Mouse (Mus musculus) neural tube, embryonic 15.5 days (tissue): ENCODE data around the gene Tmem170b. TPM values are rescaled to one million over a fixed set of nuclear protein-coding genes. Genes with fewer than 3 reads are reported as not detected.
"Not testable (repeated sequence)": the region's sequence is repeated elsewhere in the genome, so short reads cannot be mapped to it uniquely, and the experiment has no call there.

ENCODE experiments used
- ATAC-seq: fragments of 200-750 bp; cut with Nextera tagmentation; 2 replicates; pipeline ENCODE4 v1.8.0; 2017; ENCODE audit warnings: mild to moderate bottlenecking, moderate TSS enrichment, moderate library complexity; ENCODE audit not compliant: low FRiP score
- H3K27ac ChIP-seq: fragments of 300-500 bp; sonication (generic); replicated peaks from 2 replicates; pipeline ENCODE4 v1.5.1; 2015; ENCODE audit warnings: mild to moderate bottlenecking, inconsistent platforms
- H3K27me3 ChIP-seq: fragments of 300-500 bp; sonication (generic); replicated peaks from 2 replicates; pipeline ENCODE4 v1.6.1; 2015; ENCODE audit warnings: inconsistent platforms
- H3K36me3 ChIP-seq: fragments of 300-500 bp; sonication (generic); 2 replicates; pipeline ENCODE4 v1.6.1; 2015; ENCODE audit warnings: inconsistent platforms
- H3K4me1 ChIP-seq: fragments of 300-500 bp; sonication (generic); 2 replicates; pipeline ENCODE4 v1.6.1; 2015; ENCODE audit warnings: inconsistent platforms
- H3K4me2 ChIP-seq: fragments of 300-500 bp; sonication (generic); 2 replicates; pipeline ENCODE4 v1.6.1; 2015; ENCODE audit warnings: inconsistent platforms, mild to moderate bottlenecking, moderate library complexity
- H3K4me3 ChIP-seq: fragments of 300-500 bp; sonication (generic); replicated peaks from 2 replicates; pipeline ENCODE4 v1.5.1; 2015; ENCODE audit warnings: mild to moderate bottlenecking, inconsistent platforms
- H3K9ac ChIP-seq: fragments of 300-500 bp; sonication (generic); replicated peaks from 2 replicates; pipeline ENCODE4 v1.6.1; 2015; ENCODE audit warnings: mild to moderate bottlenecking, inconsistent platforms
- H3K9me3 ChIP-seq: fragments of 300-500 bp; sonication (generic); replicated peaks from 2 replicates; pipeline ENCODE4 v1.6.1; 2016; ENCODE audit warnings: inconsistent platforms
- WGBS: fragments of 180-500 bp; shearing (Covaris S2); methylation state at CpG from one replicate; pipeline ENCODE4 v1.1.7; 2015; ENCODE audit warnings: mixed read lengths; 5-methylcytosine and 5-hydroxymethylcytosine counted together
- polyA plus RNA-seq: library from polyadenylated mRNA; unstranded; fragments of >200 nt; fragmentation: Nextera tagmentation; extraction: Ambion mirVana; gene quantifications from 2 replicates; pipeline ENCODE4 v1.2.1, GENCODE M21; 2015

The Tmem170b gene
- polyA plus RNA-seq, 1 experiment from 2014 or later: 38.0 TPM

DNA sequence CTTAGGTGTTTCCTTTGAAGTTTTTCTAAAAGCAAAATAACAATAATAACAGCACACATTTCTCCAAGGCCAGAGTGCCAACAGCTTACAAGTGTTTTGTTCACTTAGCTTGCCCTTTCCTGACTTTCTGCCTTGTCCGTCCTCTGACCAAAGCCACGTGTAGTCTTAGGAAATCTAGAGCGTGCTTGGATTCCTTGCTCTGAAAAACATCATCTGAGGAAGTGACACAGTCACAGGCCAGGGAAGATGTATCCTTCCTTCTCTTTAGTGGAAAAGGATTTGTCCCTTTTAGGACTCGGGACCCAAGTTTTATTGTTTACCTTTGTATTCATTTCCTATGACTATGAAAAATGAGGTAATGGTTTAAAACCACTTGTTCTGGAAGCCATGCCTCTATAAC lies 67.8 kb downstream of the Tmem170b start:
- no peaks in the 10 kb centered on the region for H3K9me3 ChIP-seq
- no peak overlapping the region for H3K4me3 ChIP-seq
- H3K27ac ChIP-seq: no peak overlapping the region
- H3K9ac ChIP-seq: no peak overlapping the region
- H3K4me2 ChIP-seq: no peak overlapping the region
- H3K27me3 ChIP-seq: no peaks in the 10 kb centered on the region
- ATAC-seq: no peak
- H3K4me1 ChIP-seq: no peaks in the 10 kb centered on the region
- WGBS: 83% methylated on average over 4 of the region's 4 CpGs
- no peaks in the 10 kb centered on the region for H3K36me3 ChIP-seq

DNA sequence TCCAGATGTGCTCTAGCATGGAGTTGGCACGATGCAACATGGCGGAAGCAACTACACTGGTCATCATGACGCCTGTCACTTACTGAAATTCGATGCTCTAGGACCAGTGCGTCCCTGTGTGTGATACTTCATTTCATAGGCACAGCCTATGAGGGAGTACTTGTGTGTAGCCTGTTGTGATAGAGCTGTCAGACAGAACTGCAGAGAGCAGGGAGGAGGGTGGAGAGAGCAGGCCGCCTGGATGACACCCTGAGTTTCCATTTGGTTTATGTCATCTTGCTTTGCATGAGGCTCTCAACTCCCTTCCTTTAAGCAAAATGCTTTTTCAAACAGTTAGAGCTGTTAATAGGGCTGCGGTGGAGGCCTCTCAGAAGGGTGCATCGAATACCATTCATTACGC lies 68.9 kb downstream of the Tmem170b start:
- not testable (repeated sequence) for H3K4me3 ChIP-seq, H3K9me3 ChIP-seq, H3K27me3 ChIP-seq, H3K36me3 ChIP-seq, H3K4me2 ChIP-seq, ATAC-seq, H3K9ac ChIP-seq, H3K4me1 ChIP-seq, H3K27ac ChIP-seq
- 92% methylated on average over 6 of the region's 9 CpGs for WGBS

DNA sequence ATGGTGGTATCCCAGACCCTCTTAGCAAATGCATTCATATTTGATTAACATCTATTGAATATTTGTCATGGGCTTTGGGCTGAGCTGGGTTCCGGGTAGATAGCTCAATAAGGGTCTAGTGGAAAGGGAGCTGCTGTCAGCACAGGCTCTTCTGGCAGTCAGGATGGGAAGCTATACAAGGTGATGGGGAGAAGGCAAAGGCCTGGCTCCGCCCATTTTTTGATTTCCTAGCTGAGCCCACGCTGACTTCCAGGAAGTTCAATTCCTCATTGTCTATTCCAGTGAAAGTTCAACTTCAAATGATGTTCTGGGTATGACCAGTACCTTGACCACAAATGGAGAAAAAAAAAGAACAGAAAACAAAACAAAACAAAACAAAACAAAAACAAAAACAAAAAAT lies 69.8 kb downstream of the Tmem170b start:
- Histone ChIP-seq H3K9ac (no peak overlapping the region), H3K36me3 (no peaks in the 10 kb centered on the region), H3K27me3 (no peaks in the 10 kb centered on the region), H3K4me2 (no peak overlapping the region), H3K4me3 (no peak overlapping the region), H3K9me3 (no peaks in the 10 kb centered on the region), H3K4me1 (no peaks in the 10 kb centered on the region), H3K27ac (no peak overlapping the region)
- no peak for ATAC-seq
- 96% methylated on average over 3 of the region's 3 CpGs for WGBS

DNA sequence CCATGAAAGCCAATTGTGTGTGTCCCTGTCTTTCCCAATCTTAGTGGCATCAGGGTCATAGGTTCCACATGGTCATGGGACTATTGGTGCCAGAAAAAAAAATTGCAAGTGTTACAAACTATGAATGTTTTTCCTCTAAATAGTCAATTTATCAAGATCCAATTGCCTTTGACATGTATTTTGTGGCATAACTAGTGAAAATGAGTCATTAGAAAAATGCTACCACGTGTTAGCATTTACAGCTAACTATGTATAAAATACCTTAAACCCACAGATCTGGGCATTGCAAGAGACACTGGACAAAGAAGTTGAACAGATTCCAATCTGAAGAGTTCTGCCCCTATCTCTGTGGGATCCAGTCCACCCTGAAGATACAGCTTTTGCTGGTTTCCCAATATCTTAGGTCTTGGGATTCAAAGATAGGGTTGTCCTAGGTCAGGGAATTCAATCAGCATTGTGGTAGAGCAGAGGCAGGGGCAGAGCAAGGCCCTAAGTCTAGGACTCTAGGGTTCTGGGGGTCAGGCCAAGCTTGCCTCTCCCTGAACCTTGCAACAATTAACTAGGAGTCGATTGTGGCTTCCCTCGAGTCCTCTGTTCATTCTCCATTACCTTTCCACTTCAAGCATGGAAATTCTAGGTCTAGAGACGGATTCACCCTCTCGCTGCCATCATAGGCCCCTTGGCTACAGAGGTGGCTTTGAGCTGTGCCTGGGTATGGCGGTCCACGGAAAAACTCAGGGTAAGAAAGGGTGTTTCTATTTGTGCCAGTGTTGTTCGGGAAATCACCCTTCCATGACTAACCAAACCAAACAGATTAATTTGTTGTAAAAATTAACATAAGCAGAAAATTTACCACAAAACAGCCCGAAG lies 70.5 kb downstream of the Tmem170b start:
- Histone ChIP-seq H3K36me3 (no peaks in the 10 kb centered on the region), H3K9ac (no peak overlapping the region), H3K4me3 (no peak overlapping the region), H3K27ac (no peak overlapping the region), H3K4me2 (no peak overlapping the region), H3K27me3 (no peaks in the 10 kb centered on the region), H3K9me3 (no peaks in the 10 kb centered on the region), H3K4me1 (no peaks in the 10 kb centered on the region)
- WGBS: 82% methylated on average over 9 of the region's 9 CpGs
- no peak for ATAC-seq

DNA sequence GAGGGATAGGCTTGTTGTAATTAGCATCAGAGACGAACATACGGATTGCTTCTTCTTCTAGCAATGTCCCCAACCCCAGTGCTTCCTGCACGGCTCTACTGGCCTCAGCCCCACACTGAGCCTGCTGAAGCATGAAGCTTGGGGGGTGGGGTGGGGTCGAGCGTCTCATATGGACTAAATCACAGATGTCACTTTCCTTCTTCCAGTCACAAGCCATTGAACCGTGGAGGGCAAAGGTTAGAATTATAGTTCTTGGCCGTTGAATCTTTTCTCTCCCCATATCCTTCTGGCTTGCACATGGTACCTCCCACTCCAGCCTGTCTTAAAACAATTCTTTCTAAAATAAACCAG lies 71.1 kb downstream of the Tmem170b start:
- H3K9ac ChIP-seq: no peak overlapping the region
- H3K4me3 ChIP-seq: no peak overlapping the region
- no peak overlapping the region for H3K4me2 ChIP-seq
- 45% methylated on average over 7 of the region's 7 CpGs for WGBS
- ATAC-seq: no peak
- H3K4me1 ChIP-seq: no peaks in the 10 kb centered on the region
- no peaks in the 10 kb centered on the region for H3K9me3 ChIP-seq
- H3K27ac ChIP-seq: no peak overlapping the region
- H3K36me3 ChIP-seq: no peaks in the 10 kb centered on the region
- H3K27me3 ChIP-seq: no peaks in the 10 kb centered on the region

DNA sequence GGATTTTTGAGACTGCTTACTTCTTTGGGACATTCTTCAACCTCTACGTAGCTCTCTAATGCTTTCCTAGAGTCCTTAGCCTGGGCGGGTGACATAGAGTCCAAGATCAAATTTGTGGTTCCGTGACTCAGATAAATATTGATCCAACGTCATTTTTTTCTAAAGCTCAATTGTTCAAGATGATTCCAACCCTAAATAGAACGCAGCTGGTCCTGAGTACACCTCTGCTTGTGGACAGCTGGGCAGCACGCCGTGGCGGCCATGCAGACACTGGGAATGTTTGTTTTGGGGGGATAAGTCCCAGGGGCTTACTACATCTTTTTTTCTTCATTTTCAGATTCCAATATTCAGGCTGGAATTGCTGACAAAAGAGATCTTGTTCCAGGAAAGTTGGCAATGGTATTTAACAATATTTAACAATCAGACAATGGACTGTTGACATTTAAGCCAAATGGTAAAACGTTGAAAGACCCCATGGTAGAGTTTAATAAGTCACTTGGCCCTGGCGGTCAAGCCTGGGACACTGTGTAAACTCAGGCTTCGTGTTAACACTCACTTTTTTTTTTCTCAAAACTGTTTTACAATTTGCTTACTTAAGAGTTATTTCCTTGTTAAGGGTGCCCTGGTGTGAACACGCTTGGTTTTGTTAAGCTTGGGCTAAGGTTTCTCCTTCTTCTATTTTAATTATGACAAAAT lies 75.3 kb downstream of the Tmem170b start:
- no peak overlapping the region for H3K27ac ChIP-seq
- ATAC-seq: no peak
- no peaks in the 10 kb centered on the region for H3K36me3 ChIP-seq
- H3K4me1 ChIP-seq: no peaks in the 10 kb centered on the region
- no peak overlapping the region for H3K9ac ChIP-seq
- no peaks in the 10 kb centered on the region for H3K27me3 ChIP-seq
- no peak overlapping the region for H3K4me3 ChIP-seq
- H3K4me2 ChIP-seq: no peak overlapping the region
- 77% methylated on average over 12 of the region's 12 CpGs for WGBS
- H3K9me3 ChIP-seq: no peaks in the 10 kb centered on the region

DNA sequence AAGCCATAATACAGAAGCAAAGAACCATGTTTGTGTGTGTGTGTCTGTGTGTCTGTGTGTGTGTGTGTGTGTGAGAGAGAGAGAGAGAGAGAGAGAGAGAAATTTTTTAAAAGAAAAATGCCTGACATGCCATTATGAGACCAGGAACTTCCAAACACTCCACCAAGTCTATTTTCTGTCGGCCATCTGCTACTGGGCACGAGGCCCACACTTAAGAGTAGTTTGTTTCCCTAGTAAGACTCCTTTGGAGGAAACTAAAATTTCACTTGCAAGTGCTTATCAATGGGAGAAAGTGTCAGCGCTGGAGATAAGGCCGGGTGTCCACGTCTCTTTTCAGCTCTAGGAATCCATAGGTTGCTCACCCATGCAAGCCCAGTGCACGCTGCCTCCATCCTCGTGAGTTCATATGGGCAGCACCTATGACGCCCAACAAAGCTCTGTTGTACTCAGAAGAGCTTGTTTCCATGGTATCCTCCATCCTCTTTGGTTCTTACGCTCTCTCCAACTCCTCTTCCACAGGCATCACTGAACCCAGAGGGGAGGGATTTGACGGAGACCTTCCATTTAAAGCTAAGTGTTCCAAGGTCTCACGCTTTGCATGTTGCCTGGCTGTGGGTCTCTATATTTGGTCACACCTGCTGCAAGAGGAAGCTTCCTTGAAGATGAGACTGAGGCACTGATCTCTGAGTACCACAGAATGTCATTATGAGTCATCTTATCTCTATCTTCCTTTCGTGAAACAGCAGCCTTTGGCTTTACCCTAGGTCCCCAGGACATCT lies 76.8 kb downstream of the Tmem170b start:
- no peak for ATAC-seq
- Histone ChIP-seq H3K4me2 (no peak overlapping the region), H3K9ac (no peak overlapping the region), H3K36me3 (no peaks in the 10 kb centered on the region), H3K4me3 (no peak overlapping the region), H3K27ac (no peak overlapping the region), H3K27me3 (no peaks in the 10 kb centered on the region), H3K9me3 (no peaks in the 10 kb centered on the region), H3K4me1 (no peaks in the 10 kb centered on the region)
- WGBS: 93% methylated on average over 12 of the region's 12 CpGs

DNA sequence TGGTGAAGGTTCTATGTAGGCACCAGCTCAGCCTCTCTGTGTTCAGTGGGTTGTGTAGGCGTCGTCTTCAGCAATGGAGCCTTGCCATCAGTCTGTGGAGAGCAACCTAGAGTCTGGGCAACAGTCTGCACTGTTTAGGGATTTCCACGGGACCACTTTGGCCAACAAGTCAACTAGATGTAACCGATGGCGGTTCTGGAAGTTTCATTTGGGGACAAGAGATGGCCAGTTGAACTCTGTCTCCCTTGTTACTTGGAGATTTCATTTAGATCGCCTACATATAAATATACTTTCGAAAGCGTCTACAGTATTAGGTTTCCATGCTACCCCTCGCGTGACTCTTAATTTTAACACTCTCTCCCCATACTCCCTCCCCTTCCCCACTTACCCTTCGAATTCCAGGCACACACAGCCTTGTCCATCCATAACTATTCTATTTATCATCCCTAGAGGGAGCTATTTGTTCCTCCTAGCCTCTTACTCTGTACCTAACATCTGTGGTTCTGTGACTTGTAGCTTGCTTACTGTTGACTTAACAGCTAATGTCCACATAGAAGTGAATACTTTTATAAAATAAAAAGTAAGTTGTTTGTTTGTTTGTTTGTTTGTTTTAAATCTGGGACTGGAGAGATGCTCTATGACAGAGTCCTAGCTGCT lies 77.8 kb downstream of the Tmem170b start:
- no peak for ATAC-seq
- WGBS: 88% methylated on average over 11 of the region's 11 CpGs

DNA sequence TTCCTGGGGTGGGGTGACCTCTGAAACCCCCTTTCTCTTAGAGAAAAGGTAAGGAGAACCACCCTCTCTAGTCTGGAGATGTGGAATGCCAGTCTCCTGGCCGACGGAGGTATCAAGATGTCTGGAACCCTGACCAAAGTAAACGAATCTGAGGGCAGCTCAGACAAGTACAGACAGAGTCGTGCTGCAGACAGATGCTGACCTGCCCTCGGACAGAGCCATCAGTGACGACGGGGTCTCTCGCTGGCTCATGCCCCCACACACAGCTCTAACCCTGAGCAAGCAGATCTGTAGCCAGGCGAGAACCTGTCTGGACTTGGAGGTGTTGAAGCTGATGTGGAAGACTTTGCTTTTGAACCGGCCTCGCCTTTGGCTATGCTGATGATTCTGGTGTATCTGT lies 79.8 kb downstream of the Tmem170b start:
- WGBS: 86% methylated on average over 11 of the region's 11 CpGs
- H3K27me3 ChIP-seq: no peaks in the 10 kb centered on the region
- no peak overlapping the region for H3K9ac ChIP-seq
- H3K4me3 ChIP-seq: no peak overlapping the region
- no peak for ATAC-seq
- no peaks in the 10 kb centered on the region for H3K4me1 ChIP-seq
- H3K36me3 ChIP-seq: no peaks in the 10 kb centered on the region
- H3K27ac ChIP-seq: no peak overlapping the region
- H3K4me2 ChIP-seq: no peak overlapping the region
- no peaks in the 10 kb centered on the region; the same call in 1 of the 2 replicates for H3K9me3 ChIP-seq

More for the DNA sequence above, 77.8 kb downstream of the Tmem170b start:
- no peaks in the 10 kb centered on the region for H3K27me3 ChIP-seq
- no peak overlapping the region for H3K9ac ChIP-seq
- no peaks in the 10 kb centered on the region for H3K4me1 ChIP-seq
- H3K9me3 ChIP-seq: no peaks in the 10 kb centered on the region; the same call in 1 of the 2 replicates
- no peaks in the 10 kb centered on the region for H3K36me3 ChIP-seq
- no peak overlapping the region for H3K4me3 ChIP-seq
- no peak overlapping the region for H3K4me2 ChIP-seq
- H3K27ac ChIP-seq: no peak overlapping the region

DNA sequence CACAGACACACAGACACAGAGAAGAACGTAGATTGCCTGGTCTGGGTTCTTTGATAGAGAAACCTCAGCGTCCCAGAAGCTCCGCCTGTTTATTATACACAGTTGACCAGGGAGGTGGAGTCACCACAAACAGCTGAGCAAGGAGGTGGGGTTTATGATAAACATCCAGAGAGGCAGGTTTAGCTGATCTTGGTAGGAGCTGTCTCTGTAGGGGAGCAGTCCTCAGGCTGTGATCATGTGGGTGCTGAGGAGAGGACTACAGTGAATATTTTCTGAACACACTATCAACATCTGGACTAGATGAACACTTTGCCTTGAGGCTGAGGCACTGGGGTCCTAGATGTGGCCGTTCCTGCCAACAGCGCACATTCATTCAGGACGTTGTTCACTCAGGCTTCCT lies 83.3 kb downstream of the Tmem170b start:
- Histone ChIP-seq H3K27me3 (no peaks in the 10 kb centered on the region), H3K27ac (no peak overlapping the region), H3K4me3 (no peak overlapping the region), H3K4me1 (no peaks in the 10 kb centered on the region), H3K9ac (no peak overlapping the region), H3K9me3 (no peaks in the 10 kb centered on the region; the same call in 1 of the 2 replicates), H3K4me2 (no peak overlapping the region), H3K36me3 (no peaks in the 10 kb centered on the region)
- 83% methylated on average over 6 of the region's 6 CpGs for WGBS
- ATAC-seq: no peak

DNA sequence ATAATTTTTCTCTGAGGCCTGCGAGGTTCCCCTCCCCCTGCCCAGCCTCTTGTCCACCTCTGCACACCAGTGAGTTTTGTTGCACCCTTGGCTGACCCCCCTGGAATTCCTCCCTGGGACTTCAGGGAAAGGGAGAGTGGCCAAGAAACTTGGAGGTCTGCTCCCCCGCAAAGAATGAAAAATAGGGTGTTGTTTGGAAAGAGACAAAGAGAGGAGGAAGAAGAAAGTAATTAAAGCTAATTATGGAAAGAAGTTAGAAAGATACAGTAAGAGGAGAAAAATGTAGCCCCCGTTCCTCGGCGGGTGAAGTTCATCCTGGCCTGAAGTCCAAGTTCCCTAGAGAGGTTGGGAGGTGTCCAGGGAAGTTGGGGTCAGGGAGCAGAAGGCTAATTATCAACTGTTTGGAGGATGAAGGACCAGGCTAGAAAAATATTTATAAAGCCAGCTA lies 83.9 kb downstream of the Tmem170b start:
- no peak overlapping the region for H3K9ac ChIP-seq
- H3K9me3 ChIP-seq: no peaks in the 10 kb centered on the region; the same call in 1 of the 2 replicates
- H3K27ac ChIP-seq: no peak overlapping the region
- WGBS: 81% methylated on average over 5 of the region's 5 CpGs
- no peak overlapping the region for H3K4me3 ChIP-seq
- no peaks in the 10 kb centered on the region for H3K27me3 ChIP-seq
- H3K4me2 ChIP-seq: no peak overlapping the region
- no peak for ATAC-seq
- H3K36me3 ChIP-seq: no peaks in the 10 kb centered on the region
- no peaks in the 10 kb centered on the region for H3K4me1 ChIP-seq
